Mouse (Mus musculus) erythroid progenitor cell, adult 5-6 weeks (primary cell): Measurements from ENCODE around the gene Pxdn. TPM values are rescaled to one million over a fixed set of nuclear protein-coding genes. Genes with fewer than 3 reads are reported as not detected.

Experiments
- ATAC-seq: replicated peaks from 2 replicates; pipeline ENCODE4 v1.8.0; 2016; ENCODE audit warnings: moderate number of reproducible peaks, mild to moderate bottlenecking, moderate TSS enrichment, inconsistent platforms; ENCODE audit not compliant: poor library complexity, low FRiP score, severe bottlenecking
- total RNA-seq, 2 experiments: library from RNA; stranded (forward) in 1 of 2; stranded (reverse) in 1 of 2; fragments of 150-400 nt in 1 of 2; fragments of 186-747, 209-891 nt in 1 of 2; gene quantifications; 2 replicates each; pipeline versions ENCODE4 v1.2.3 to v1.2.4; 2015 to 2017; ENCODE audit warnings: low replicate concordance in 2 of 2

The Pxdn gene
- total RNA-seq (2015; ENCODE audit: low replicate concordance) (not detected in 2 replicates), total RNA-seq (2017; ENCODE audit: low replicate concordance) (1.5 TPM in 1 of 2 replicates, not detected in the other)

DNA sequence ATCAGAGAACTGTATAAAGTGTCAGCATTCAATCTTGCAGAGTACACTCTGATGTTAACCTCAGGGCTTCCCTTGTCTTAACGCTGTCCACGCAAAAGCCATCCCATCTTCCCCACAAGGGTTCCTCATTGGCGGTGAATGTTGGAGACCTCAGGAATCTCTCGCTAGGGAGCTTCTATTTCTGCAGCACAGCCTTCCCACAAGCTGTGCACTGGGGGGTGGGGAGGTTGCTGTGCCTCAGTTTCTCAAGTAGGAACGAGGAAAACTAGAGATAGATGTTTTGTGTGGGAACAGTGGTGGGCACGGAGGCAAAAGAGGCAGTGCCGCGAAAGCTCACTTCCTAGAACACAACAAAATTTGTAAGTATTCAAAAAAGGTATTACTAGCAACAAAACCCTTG lies at the start of gene Pxdn:
TSS of gene Pxdn (plus strand) at position 301 of the 400 bp plus-strand sequence.
- no peak for ATAC-seq

GRCm38 (mm10) chr12:29894669-29895068 lies 42.7 kb upstream of the Pxdn start:
- ATAC-seq = no peak

- ATAC-seq = no peak
These were observed 39.8 kb upstream of the Pxdn start for GRCm38 (mm10) chr12:29897533-29898085.

- ATAC-seq = no peak
These were observed 33.1 kb upstream of the Pxdn start for GRCm38 (mm10) chr12:29904101-29904874.

GRCm38 (mm10) chr12:29907056-29907455 lies 30.4 kb upstream of the Pxdn start:
- ATAC-seq = no peak

GRCm38 (mm10) chr12:29916139-29916538 lies 21.3 kb upstream of the Pxdn start:
- no peak for ATAC-seq

DNA sequence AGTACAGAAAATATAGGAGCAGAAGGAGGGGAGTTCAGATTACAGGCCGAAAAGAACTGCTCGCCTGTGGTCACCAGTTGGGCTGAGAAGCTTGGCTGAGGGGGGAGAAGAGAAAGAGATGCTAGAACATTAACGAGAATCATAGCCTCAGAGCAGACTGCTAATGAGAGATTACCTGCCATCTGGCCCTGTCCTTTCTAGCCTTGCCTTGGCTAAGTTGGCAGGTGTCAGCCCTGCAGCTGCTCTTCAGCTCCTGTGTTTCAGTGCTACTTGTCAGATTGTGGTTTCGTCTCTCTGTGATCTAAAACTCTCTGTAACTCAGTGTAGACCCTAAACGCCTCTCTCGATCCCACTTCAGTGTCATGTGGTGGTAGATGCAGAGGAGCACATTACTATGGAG lies 20.6 kb upstream of the Pxdn start:
- ATAC-seq = no peak

DNA sequence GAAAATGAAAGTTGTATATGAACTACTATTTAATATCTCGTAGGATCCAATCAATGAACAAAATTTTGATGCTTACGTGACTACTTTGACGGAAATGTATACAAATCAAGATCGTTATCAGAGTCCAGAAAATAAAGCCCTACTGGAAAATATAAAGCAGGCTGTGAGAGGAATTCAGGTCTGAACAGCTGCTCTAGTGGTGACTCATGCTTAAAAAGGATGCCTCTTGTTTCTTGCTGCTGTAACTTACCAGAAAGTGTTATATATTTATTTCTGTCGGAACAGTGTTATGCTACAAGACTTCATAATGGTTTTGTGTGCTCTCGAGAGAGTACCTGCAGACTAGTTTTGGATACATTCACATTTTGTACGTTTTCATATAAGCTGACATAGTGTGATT lies 17.1 kb upstream of the Pxdn start:
- ATAC-seq = no peak

DNA sequence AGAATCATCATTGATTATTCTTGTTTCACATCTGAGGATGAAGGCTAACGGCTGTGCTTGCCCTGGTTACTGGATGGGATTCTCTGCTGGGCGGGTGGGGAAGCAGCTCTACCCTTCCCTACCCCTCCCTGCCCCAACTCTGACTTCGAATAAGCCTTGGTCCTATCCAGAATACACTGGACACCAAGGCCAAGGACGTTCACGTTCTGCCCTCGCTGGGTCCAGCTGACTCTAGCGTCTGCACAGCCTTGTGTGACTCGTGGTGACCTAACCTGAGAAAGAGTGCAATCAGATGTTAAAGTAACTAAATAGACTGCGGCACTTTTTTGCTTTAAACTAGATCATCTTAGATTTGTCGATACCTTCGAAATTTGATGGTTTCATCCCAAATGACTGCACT lies 15.9 kb upstream of the Pxdn start:
- no peak for ATAC-seq

DNA sequence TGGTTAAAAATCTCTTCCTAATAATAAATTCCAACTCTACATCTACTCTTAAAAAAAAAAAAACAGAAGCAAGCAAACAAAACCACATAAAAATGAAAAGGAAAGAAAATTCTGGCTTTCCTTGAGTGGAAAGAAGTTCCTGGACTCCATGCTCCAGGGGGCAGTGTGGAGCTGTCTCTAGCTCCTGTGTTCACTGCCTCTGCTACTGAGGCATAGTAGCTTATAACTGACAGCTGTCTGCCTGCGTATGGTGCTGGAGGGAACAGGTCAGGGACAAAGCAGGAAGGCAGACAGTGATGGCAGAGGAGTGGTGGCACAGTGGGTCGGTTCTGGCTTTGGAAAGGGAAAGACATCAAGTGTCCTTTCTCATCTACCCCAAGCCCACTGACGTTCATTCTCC lies 10.5 kb upstream of the Pxdn start:
- no peak for ATAC-seq

DNA sequence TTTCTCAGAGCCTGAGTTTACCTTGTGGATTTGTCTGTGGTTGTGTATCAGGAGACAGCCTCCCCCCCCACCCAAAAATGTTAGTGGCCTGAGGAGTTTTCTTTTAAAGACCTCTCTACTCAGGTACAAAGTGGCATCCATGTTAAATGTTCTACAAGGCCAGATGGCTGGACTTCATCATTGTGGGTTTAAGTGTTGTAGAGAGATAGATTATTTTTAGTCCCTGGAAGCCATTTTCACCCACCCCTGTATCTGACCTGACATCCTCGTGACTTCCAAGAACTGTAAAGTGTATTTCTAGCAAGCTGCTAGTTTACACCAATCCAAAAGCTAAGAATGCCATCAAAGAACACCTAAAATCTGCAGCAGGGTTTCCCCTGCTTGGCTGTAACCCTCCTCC lies 6.8 kb upstream of the Pxdn start:
- no peak for ATAC-seq

DNA sequence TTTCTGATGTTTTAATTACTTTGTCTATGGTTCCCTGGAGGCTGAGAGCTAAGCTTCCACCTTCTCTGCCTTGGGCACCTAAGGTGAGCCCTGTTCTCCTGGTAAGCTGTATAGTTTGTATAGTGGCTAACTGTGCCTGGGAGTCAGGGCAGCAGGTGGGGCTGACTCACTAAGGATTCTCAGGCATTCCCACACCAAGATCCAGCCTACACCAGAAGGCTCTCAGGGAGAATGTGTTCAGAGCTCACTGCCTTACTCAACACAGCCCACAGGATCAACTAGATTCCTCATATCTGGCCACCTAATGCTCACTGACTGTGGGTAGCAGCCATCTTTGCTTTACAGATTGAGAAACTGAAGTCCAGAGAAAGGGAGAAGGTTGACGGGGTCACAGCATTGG lies 4.5 kb upstream of the Pxdn start:
- no peak for ATAC-seq

GRCm38 (mm10) chr12:29933501-29933900 lies 3.9 kb upstream of the Pxdn start:
- no peak for ATAC-seq

DNA sequence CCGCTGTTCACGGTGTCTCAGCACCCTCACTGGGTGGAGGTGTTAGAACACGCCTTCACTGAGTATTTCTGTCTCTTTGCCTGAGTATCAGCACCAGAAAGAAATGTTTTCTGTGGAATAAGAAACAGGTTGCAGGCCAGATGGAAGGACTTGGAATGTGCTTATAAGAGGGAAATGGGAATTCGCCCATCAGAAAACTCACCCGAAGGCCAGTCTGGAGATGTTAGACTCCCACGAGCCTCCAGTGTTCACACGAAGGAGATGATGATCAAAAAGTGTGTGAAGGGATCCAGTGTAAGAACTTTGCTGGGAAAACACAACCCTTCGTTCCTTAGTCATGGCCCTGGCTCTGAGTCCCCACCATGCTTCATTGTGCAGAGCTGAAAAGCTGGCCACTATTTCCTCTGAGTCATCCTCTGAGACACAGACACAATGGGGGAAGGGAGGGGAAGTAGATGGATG lies 3.3 kb upstream of the Pxdn start:
- no peak for ATAC-seq

DNA sequence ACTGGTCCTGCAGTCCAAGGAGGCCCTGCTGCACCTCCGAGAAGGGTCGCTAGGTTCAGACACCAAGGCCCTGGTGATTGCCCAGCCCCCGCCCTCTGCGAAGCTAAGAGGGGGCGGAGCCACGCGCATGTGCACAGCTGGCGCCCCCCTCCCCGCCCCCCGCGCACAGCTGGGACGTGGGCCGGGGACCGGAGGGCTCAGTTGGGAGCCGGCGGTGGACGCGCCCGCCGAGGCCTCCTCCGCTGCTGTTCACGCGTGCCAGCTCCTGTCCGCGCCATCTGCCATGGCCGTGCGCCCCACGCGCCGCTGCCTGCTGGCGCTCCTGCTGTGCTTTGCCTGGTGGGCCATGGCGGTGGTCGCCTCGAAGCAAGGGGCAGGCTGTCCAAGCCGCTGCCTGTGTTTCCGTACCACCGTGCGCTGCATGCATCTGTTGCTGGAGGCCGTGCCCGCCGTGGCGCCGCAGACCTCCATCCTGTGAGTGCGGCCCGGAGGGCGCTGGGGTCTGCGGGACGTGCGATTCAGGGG lies 505 bp downstream of the Pxdn start:
- no peak for ATAC-seq

- no peak for ATAC-seq
These were observed 1.1 kb downstream of the Pxdn start for GRCm38 (mm10) chr12:29938376-29939041.

DNA sequence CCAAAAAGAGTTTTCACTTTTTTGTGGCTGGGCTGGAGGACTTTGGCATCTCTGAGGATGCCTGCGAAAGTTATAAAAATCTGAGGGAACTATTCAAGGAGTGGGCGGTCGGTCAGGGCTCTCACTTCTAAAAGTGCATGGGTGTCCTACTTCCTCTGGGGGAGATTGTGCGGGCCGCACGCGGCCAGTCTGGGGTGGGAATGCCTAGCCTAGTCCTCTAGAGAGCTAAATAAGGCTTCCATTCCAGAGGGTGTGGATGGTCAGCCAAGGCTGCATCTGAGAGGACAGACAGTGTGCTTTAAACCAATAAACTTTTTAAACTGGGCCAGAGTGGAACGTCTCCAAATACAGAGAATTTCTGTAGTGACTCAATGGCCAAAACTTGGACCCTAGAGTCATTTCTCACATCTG lies 1.9 kb downstream of the Pxdn start:
- ATAC-seq = no peak

- ATAC-seq = no peak
These were observed 5.0 kb downstream of the Pxdn start for GRCm38 (mm10) chr12:29942435-29942834.

- ATAC-seq = no peak
These were observed 7.2 kb downstream of the Pxdn start for GRCm38 (mm10) chr12:29944650-29945049.

DNA sequence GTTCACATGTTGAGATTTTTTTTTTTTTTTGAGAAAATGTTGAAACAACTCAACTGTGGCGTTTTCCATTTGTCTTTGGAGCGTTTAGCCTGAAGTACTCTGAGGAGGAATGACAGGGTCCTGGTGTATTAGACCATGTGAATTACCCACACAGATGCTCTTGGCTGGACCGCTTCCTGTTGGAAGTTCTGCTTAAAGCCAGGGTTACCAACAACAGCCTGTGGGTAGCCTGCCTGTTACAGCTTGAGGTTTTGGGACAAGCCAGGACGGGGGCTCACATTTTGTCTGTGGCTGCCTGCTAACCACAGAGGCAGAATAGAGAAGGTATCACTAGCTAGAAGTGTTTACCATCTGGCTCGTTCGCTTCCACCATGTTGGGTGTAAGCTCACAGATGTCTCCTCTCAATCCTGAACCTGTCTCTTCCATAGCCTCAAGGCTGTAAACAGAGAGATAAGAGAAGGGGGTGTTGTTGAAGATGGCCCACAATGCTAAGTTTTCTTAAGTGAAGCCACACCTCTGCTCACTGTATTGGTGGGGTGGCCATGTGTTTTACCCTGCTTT lies 7.9 kb downstream of the Pxdn start:
- ATAC-seq = no peak
